8 mouse cellular contexts compared by ENCODE assay signal in the genomic region with DNA sequence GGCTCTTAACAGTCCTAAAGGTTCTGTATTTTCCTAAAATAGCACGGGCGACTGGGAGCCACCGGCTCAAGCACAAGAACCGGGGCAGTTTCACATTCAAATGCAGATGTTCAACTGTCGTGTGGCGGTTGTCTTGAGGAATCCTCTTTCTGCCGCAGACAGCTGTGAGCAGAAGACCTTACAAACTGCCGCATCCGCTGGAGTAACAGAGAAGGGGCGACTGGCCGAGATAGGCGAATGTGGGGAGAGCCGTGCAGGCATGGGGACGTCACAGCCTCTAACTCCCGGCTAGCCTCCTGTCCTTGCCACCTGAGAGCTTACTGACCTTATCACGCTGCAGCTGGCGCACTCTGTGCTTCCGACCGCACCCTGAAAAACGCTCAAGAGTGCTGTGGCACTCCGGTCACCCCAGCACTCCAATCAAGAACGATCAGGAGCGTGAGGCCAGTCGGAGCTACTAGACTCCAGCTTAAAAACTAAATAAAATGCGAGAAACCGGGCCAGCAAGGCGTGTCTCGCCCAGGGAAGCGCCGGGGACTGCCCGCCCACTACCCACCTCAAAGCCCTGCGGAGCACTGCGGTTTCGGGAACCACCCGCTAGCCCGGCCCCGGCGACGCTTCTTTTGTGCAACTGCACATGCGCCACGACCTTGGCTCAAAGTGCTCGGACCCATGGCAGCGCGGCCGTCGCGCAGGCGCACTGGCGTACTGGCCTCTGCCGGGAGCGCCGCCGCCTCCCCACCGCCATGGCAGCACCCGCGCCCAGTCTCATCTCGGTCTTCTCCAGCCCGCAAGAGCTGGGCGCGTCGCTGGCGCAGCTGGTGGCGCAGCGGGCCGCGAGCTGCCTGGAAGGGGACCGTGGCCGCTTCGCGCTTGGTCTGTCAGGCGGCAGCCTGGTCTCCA. TPM values are rescaled to one million over a fixed set of nuclear protein-coding genes. Genes with fewer than 3 reads are reported as not detected.
DNase-seq lines count a peak whose midpoint lies in the region; ATAC-seq lines count a peak whose summit lies in the region.

TSS of gene Pgls (plus strand) at position 706 of the 903 bp plus-strand sequence.

- no peaks in the 10 kb centered on the region for H3K27me3 ChIP-seq in heart, embryonic 13.5 days (replicated peaks)
- no peaks in the 10 kb centered on the region for H3K27me3 ChIP-seq in liver, embryonic 13.5 days
- H3K27me3 ChIP-seq in stomach, embryonic 16.5 days (ENCODE audit: control insufficient read depth, insufficient read depth, low read length) = no peaks in the 10 kb centered on the region

- peak; percentile 93 for DNase-seq in CD4-positive helper T cell, adult 2 months (ENCODE audit: low read depth, low spot score)
- DNase-seq in brain, embryonic 18.5 days (ENCODE audit: low read depth, low spot score) = peak; percentile 85
- DNase-seq in kidney, postnatal 14 days = peak; percentile 98
- peak; percentile 89 for DNase-seq in liver, embryonic 13.5 days
- DNase-seq in neural tube, embryonic 10.5 days (ENCODE audit: extremely low spot score, low spot score) = peak; percentile 94

- H3K27ac ChIP-seq in heart, embryonic 13.5 days (replicated peaks) = peak within 1 kb of the TSS; percentile 99
- peak within 1 kb of the TSS; percentile 94 for H3K27ac ChIP-seq in liver, embryonic 13.5 days
- H3K27ac ChIP-seq in stomach, embryonic 16.5 days (ENCODE audit: low read length) = peak within 1 kb of the TSS; percentile 99

- peak; percentile 87 for ATAC-seq in erythroid progenitor cell, adult 5-6 weeks (replicated peaks; ENCODE audit: low FRiP score, poor library complexity, severe bottlenecking)
- peak; percentile 81 for ATAC-seq in heart, embryonic 13.5 days (ENCODE audit: extremely low read depth, insufficient number of reproducible peaks, low FRiP score, low TSS enrichment)
- peak; percentile 89 for ATAC-seq in liver, embryonic 13.5 days (ENCODE audit: low read depth)
- peak; percentile 88 for ATAC-seq in stomach, embryonic 16.5 days (ENCODE audit: insufficient read depth, low FRiP score)

- H3K4me2 ChIP-seq in heart, embryonic 13.5 days = peak within 1 kb of the TSS; percentile 92
- peak within 1 kb of the TSS; percentile 95 for H3K4me2 ChIP-seq in liver, embryonic 13.5 days
- peak within 1 kb of the TSS; percentile 68 for H3K4me2 ChIP-seq in stomach, embryonic 16.5 days (ENCODE audit: low read depth, low read length)

- peaks cover 4% of the 10 kb centered on the region; the same call in 1 of the 2 replicates for H3K36me3 ChIP-seq in heart, embryonic 13.5 days
- H3K36me3 ChIP-seq in liver, embryonic 13.5 days = no peaks in the 10 kb centered on the region
- H3K36me3 ChIP-seq in stomach, embryonic 16.5 days (ENCODE audit: control insufficient read depth, insufficient read depth, low read length) = no peaks in the 10 kb centered on the region; the same call in 1 of the 2 replicates

- peak within 1 kb of the TSS; percentile 97 for H3K9ac ChIP-seq in heart, embryonic 13.5 days
- H3K9ac ChIP-seq in liver, embryonic 13.5 days = peak within 1 kb of the TSS; percentile 83
- H3K9ac ChIP-seq in stomach, embryonic 16.5 days (ENCODE audit: low read length) = peak within 1 kb of the TSS; percentile 98

- under 1% methylated on average over 71 of the region's 71 CpGs for WGBS in heart, embryonic 13.5 days
- WGBS in liver, embryonic 13.5 days (ENCODE audit: insufficient replicate concordance) = under 1% methylated on average over 71 of the region's 71 CpGs
- WGBS in stomach, embryonic 16.5 days = under 1% methylated on average over 70 of the region's 71 CpGs

- peaks cover 32% of the 10 kb centered on the region for H3K4me1 ChIP-seq in heart, embryonic 13.5 days
- peaks cover 51% of the 10 kb centered on the region for H3K4me1 ChIP-seq in liver, embryonic 13.5 days (replicated peaks)
- H3K4me1 ChIP-seq in stomach, embryonic 16.5 days (ENCODE audit: control insufficient read depth, insufficient read depth, low read length) = peaks cover 24% of the 10 kb centered on the region

- H3K4me3 ChIP-seq in heart, embryonic 13.5 days = peak within 1 kb of the TSS; percentile 84
- peak within 1 kb of the TSS; percentile 79 for H3K4me3 ChIP-seq in liver, embryonic 13.5 days (replicated peaks)
- H3K4me3 ChIP-seq in stomach, embryonic 16.5 days (replicated peaks; ENCODE audit: low read length) = peak within 1 kb of the TSS; percentile 94

- no peaks in the 10 kb centered on the region for H3K9me3 ChIP-seq in heart, embryonic 13.5 days
- H3K9me3 ChIP-seq in liver, embryonic 13.5 days (replicated peaks) = no peaks in the 10 kb centered on the region
- H3K9me3 ChIP-seq in stomach, embryonic 16.5 days (replicated peaks; ENCODE audit: control insufficient read depth, low read length) = no peaks in the 10 kb centered on the region

RNA-seq across cellular contexts. Expression of gene Pgls, which starts in this region (rescaled TPM):
- total RNA-seq in erythroid progenitor cell, adult 5-6 weeks (2015; ENCODE audit: low replicate concordance) = 31.4 and 36.9 TPM in 2 replicates
- 14.8 and 31.8 TPM in 2 replicates for total RNA-seq in erythroid progenitor cell, adult 5-6 weeks (2017; ENCODE audit: low replicate concordance)
- 169 and 172 TPM in 2 replicates for polyA plus RNA-seq in heart, embryonic 13.5 days (2015; fragmentation: Nextera tagmentation; extraction: Ambion mirVana)
- polyA plus RNA-seq in liver, embryonic 13.5 days (2015; fragmentation: Nextera tagmentation; extraction: Ambion mirVana) = 104 and 110 TPM in 2 replicates
- polyA plus RNA-seq in stomach, embryonic 16.5 days (2015; fragmentation: Nextera tagmentation; extraction: Ambion mirVana) = 200 and 206 TPM in 2 replicates

Comparison
In these comparisons a context has a peak if more than half of its experiments do, and no peak if none do; other contexts are left out.
1. Peak in every context shown above with its lines: DNase-seq, ATAC-seq, H3K4me3 ChIP-seq and H3K27ac ChIP-seq.